Mouse (Mus musculus): ENCODE measurements around the gene Cntrob. TPM values are rescaled to one million over a fixed set of nuclear protein-coding genes. Genes with fewer than 3 reads are reported as not detected.
A peak's percentile ranks its signal among the peaks of the same experiment; 100 is the strongest.

Gene Cntrob
- total and polyA plus RNA-seq, 2 experiments from 2014 or later = 13.0 to 35.7 TPM

- no peak for DNase-seq
- TF ChIP-seq CTCF (IDR thresholded peaks at IDR 0.05; ENCODE audit: low read depth) = peak; percentile 34; the same call in 1 of the 2 replicates
- Histone ChIP-seq H3K9ac (no peak overlapping the region), H3K27ac (ENCODE audit: low read depth, low read length) (no peak overlapping the region), H3K9me3 (ENCODE audit: low read length) (no peaks in the 10 kb centered on the region), H3K4me1 (ENCODE audit: insufficient read depth) (no peaks in the 10 kb centered on the region), H3K4me3 (ENCODE audit: low read depth, low read length) (no peak overlapping the region), H3K36me3 (ENCODE audit: insufficient read depth) (no peaks in the 10 kb centered on the region), H3K27me3 (ENCODE audit: insufficient read depth, low read length) (no peaks in the 10 kb centered on the region), H3K4me2 (ENCODE audit: low read depth) (no peak overlapping the region)
- 66% methylated on average over 14 of the region's 14 CpGs for WGBS
- no peak for ATAC-seq
These were observed 72.3 kb downstream of the Cntrob start for GRCm38 (mm10) chr11:69251135-69251842.

- no peak for TF ChIP-seq CTCF (IDR thresholded peaks at IDR 0.05; ENCODE audit: low read depth)
- Histone ChIP-seq H3K9me3 (ENCODE audit: low read length) (no peaks in the 10 kb centered on the region), H3K4me2 (ENCODE audit: low read depth) (no peak overlapping the region), H3K4me1 (ENCODE audit: insufficient read depth) (no peaks in the 10 kb centered on the region), H3K9ac (no peak overlapping the region), H3K36me3 (ENCODE audit: insufficient read depth) (no peaks in the 10 kb centered on the region), H3K4me3 (ENCODE audit: low read depth, low read length) (no peak overlapping the region), H3K27me3 (ENCODE audit: insufficient read depth, low read length) (no peaks in the 10 kb centered on the region), H3K27ac (ENCODE audit: low read depth, low read length) (no peak overlapping the region)
- no peak for ATAC-seq
- DNase-seq = no peak
- 87% methylated on average over 5 of the region's 5 CpGs for WGBS
These were observed 73.5 kb downstream of the Cntrob start for GRCm38 (mm10) chr11:69250106-69250505.

Other genes starting within 250 kb of the Cntrob start
- gene Vamp2, start 235.3 kb downstream of the Cntrob start, total RNA-seq (2014; rRNA removed) = 76.8 and 104 TPM in 2 replicates
- gene Vamp2, start 235.3 kb downstream of the Cntrob start, polyA plus RNA-seq (2015; fragmentation: Nextera tagmentation; extraction: Ambion mirVana) = 500 and 554 TPM in 2 replicates
- gene Per1, start 228.6 kb downstream of the Cntrob start, total RNA-seq (2014; rRNA removed) = 16.5 and 38.3 TPM in 2 replicates
- gene Per1, start 228.6 kb downstream of the Cntrob start, polyA plus RNA-seq (2015; fragmentation: Nextera tagmentation; extraction: Ambion mirVana) = 15.2 and 16.7 TPM in 2 replicates
- 1.2 and 1.6 TPM in 2 replicates for gene Hes7, start 203.4 kb downstream of the Cntrob start, total RNA-seq (2014; rRNA removed)
- gene Hes7, start 203.4 kb downstream of the Cntrob start, polyA plus RNA-seq (2015; fragmentation: Nextera tagmentation; extraction: Ambion mirVana) = 1.1 and 1.3 TPM in 2 replicates
- gene 9130213A22Rik, start 201.2 kb downstream of the Cntrob start, total RNA-seq (2014; rRNA removed) = 0.23 and 0.62 TPM in 2 replicates
- 0.58 and 0.69 TPM in 2 replicates for gene 9130213A22Rik, start 201.2 kb downstream of the Cntrob start, polyA plus RNA-seq (2015; fragmentation: Nextera tagmentation; extraction: Ambion mirVana)
- 10.0 and 11.6 TPM in 2 replicates for gene Aloxe3, start 197.9 kb downstream of the Cntrob start, total RNA-seq (2014; rRNA removed)
- gene Aloxe3, start 197.9 kb downstream of the Cntrob start, polyA plus RNA-seq (2015; fragmentation: Nextera tagmentation; extraction: Ambion mirVana) = 8.5 and 14.9 TPM in 2 replicates
- 0.19 and 0.38 TPM in 2 replicates for gene Alox12b, start 166.8 kb downstream of the Cntrob start, total RNA-seq (2014; rRNA removed)
- gene Alox12b, start 166.8 kb downstream of the Cntrob start, polyA plus RNA-seq (2015; fragmentation: Nextera tagmentation; extraction: Ambion mirVana) = 0.15 and 0.46 TPM in 2 replicates
- 1.2 and 1.7 TPM in 2 replicates for gene Alox8, start 125.9 kb downstream of the Cntrob start, total RNA-seq (2014; rRNA removed)
- gene Alox8, start 125.9 kb downstream of the Cntrob start, polyA plus RNA-seq (2015; fragmentation: Nextera tagmentation; extraction: Ambion mirVana) = 0.34 and 0.54 TPM in 2 replicates
- gene Gucy2e, start 86.7 kb downstream of the Cntrob start, total RNA-seq (2014; rRNA removed) = 0.67 and 0.77 TPM in 2 replicates
- gene Gucy2e, start 86.7 kb downstream of the Cntrob start, polyA plus RNA-seq (2015; fragmentation: Nextera tagmentation; extraction: Ambion mirVana) = 0.60 and 0.85 TPM in 2 replicates
- gene Trappc1, start 205 bp upstream of the Cntrob start, total RNA-seq (2014; rRNA removed) = 124 and 133 TPM in 2 replicates
- 149 and 178 TPM in 2 replicates for gene Trappc1, start 205 bp upstream of the Cntrob start, polyA plus RNA-seq (2015; fragmentation: Nextera tagmentation; extraction: Ambion mirVana)
- gene Kcnab3, start 2.5 kb upstream of the Cntrob start, total RNA-seq (2014; rRNA removed) = 5.5 and 5.8 TPM in 2 replicates
- gene Kcnab3, start 2.5 kb upstream of the Cntrob start, polyA plus RNA-seq (2015; fragmentation: Nextera tagmentation; extraction: Ambion mirVana) = 4.2 and 4.4 TPM in 2 replicates
- 190 and 225 TPM in 2 replicates for gene Rnf227, start 16.7 kb upstream of the Cntrob start, total RNA-seq (2014; rRNA removed)
- gene Rnf227, start 16.7 kb upstream of the Cntrob start, polyA plus RNA-seq (2015; fragmentation: Nextera tagmentation; extraction: Ambion mirVana) = 200 and 231 TPM in 2 replicates
- gene Chd3, start 45.6 kb upstream of the Cntrob start, total RNA-seq (2014; rRNA removed) = 356 and 381 TPM in 2 replicates
- gene Chd3, start 45.6 kb upstream of the Cntrob start, polyA plus RNA-seq (2015; fragmentation: Nextera tagmentation; extraction: Ambion mirVana) = 55.3 and 74.7 TPM in 2 replicates
- gene Naa38, start 71.7 kb upstream of the Cntrob start, total RNA-seq (2014; rRNA removed) = 47.7 and 59.2 TPM in 2 replicates
- gene Naa38, start 71.7 kb upstream of the Cntrob start, polyA plus RNA-seq (2015; fragmentation: Nextera tagmentation; extraction: Ambion mirVana) = 125 and 141 TPM in 2 replicates
- 21.1 and 28.9 TPM in 2 replicates for gene Cyb5d1, start 71.9 kb upstream of the Cntrob start, total RNA-seq (2014; rRNA removed)
- 17.0 and 24.2 TPM in 2 replicates for gene Cyb5d1, start 71.9 kb upstream of the Cntrob start, polyA plus RNA-seq (2015; fragmentation: Nextera tagmentation; extraction: Ambion mirVana)
- gene Tmem88, start 74.5 kb upstream of the Cntrob start, total RNA-seq (2014; rRNA removed) = 2.0 and 2.4 TPM in 2 replicates
- 6.8 and 7.7 TPM in 2 replicates for gene Tmem88, start 74.5 kb upstream of the Cntrob start, polyA plus RNA-seq (2015; fragmentation: Nextera tagmentation; extraction: Ambion mirVana)
- gene Kdm6b, start 89.9 kb upstream of the Cntrob start, total RNA-seq (2014; rRNA removed) = 10.2 and 15.0 TPM in 2 replicates
- 18.1 and 30.2 TPM in 2 replicates for gene Kdm6b, start 89.9 kb upstream of the Cntrob start, polyA plus RNA-seq (2015; fragmentation: Nextera tagmentation; extraction: Ambion mirVana)
- 9.5 and 12.3 TPM in 2 replicates for gene Dnah2, start 225.3 kb upstream of the Cntrob start, total RNA-seq (2014; rRNA removed)
- 1.8 and 3.0 TPM in 2 replicates for gene Dnah2, start 225.3 kb upstream of the Cntrob start, polyA plus RNA-seq (2015; fragmentation: Nextera tagmentation; extraction: Ambion mirVana)
- gene Efnb3, start 236.4 kb upstream of the Cntrob start, total RNA-seq (2014; rRNA removed) = 137 and 184 TPM in 2 replicates
- 149 and 171 TPM in 2 replicates for gene Efnb3, start 236.4 kb upstream of the Cntrob start, polyA plus RNA-seq (2015; fragmentation: Nextera tagmentation; extraction: Ambion mirVana)